In the genomic region with DNA sequence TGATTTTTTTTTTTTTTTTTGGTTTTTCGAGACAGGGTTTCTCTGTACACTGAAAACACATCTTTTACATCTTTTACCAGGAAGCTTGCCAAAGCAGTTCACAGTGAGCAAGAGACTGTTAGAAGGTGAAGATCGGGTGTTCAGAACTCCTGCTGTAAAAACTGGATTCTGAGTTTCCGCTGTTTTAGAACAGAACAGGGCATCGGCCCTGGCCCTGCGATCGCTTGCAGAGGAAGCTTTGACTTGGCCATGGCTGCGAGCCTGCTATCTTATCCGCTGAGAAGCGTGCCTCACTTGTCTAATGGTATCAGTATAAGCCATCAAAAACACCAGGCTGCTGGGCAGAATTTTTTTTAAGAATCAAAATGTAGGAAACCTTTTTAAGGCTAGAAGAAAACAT, we compare ENCODE assay signal across 9 mouse cellular contexts. TPM values are rescaled to one million over a fixed set of nuclear protein-coding genes. Genes with fewer than 3 reads are reported as not detected.
DNase-seq lines count a peak whose midpoint lies in the region; ATAC-seq and TF ChIP-seq lines count a peak whose summit lies in the region.
"Had no signal": no experiment of that assay in that cellular context is flagged by ENCODE, and none has a peak within 500 bp of the region (broad histone marks: within the 10 kb centered on the region; RNA-seq: fewer than 3 reads in every experiment).

No protein-coding gene starts in this region.

- no peak for DNase-seq in left cerebral cortex, adult 2 months (ENCODE audit: extremely low spot score in 1 of 2, low spot score in 2 of 2)
- no peak for DNase-seq in left cerebral cortex, adult 8-10 months (ENCODE audit: low spot score in 2 of 2)
- DNase-seq in adrenal gland, postnatal 36 days = peak; percentile 21 to 35
- no peak for DNase-seq in liver, adult 2 months (ENCODE audit: extremely low read depth, low read depth, low spot score)
- DNase-seq in thymus, postnatal 36 days = no peak
- no peak for DNase-seq in urinary bladder, postnatal 10 days (ENCODE audit: low spot score)

- H3K9me3 ChIP-seq in forebrain, embryonic 16.5 days (ENCODE audit: control insufficient read depth, low read length) = no peaks in the 10 kb centered on the region

- no peaks in the 10 kb centered on the region for H3K27me3 ChIP-seq in forebrain, embryonic 16.5 days (replicated peaks; ENCODE audit: control insufficient read depth, insufficient read depth, low read length)
- no peaks in the 10 kb centered on the region for H3K27me3 ChIP-seq in liver, adult 2 months (ENCODE audit: control insufficient read depth, insufficient read depth, low read length)

- peak overlapping the region; percentile 68 for H3K4me2 ChIP-seq in forebrain, embryonic 16.5 days (ENCODE audit: low read length)

- no peak for TF ChIP-seq POLR2A in liver, adult 2 months (IDR thresholded peaks at IDR 0.05; ENCODE audit: extremely low read depth, insufficient read depth, low read length)
- TF ChIP-seq POLR2A in olfactory bulb, adult 2 months (IDR thresholded peaks at IDR 0.05; ENCODE audit: insufficient read depth, low read depth, low read length) = no peak

- H3K4me3 ChIP-seq in left cerebral cortex, adult 2 months = peak overlapping the region; percentile 79
- H3K4me3 ChIP-seq in forebrain, embryonic 16.5 days (replicated peaks; ENCODE audit: low read length) = peak overlapping the region; percentile 75
- H3K4me3 ChIP-seq in liver, adult 2 months (ENCODE audit: insufficient read depth, low read depth, low read length) = peak overlapping the region; percentile 27; the same call in 1 of the 2 replicates
- H3K4me3 ChIP-seq in olfactory bulb, adult 2 months (ENCODE audit: insufficient read depth, low read depth, low read length) = no peak overlapping the region

- H3K27ac ChIP-seq in left cerebral cortex, adult 2 months = peak overlapping the region; percentile 99
- peak overlapping the region; percentile 99 for H3K27ac ChIP-seq in forebrain, embryonic 16.5 days (ENCODE audit: low read length)
- peak overlapping the region; percentile 94 for H3K27ac ChIP-seq in liver, adult 2 months (replicated peaks; ENCODE audit: insufficient read depth, low read depth, low read length)
- peak overlapping the region; percentile 94 for H3K27ac ChIP-seq in olfactory bulb, adult 2 months (ENCODE audit: insufficient read depth, low read depth, low read length)

- ATAC-seq in forebrain, embryonic 16.5 days = no peak

- intact Hi-C loops in left cerebral cortex, adult 2 months (cut with DNase I) = no loop called here

- no peak for TF ChIP-seq CTCF in left cerebral cortex, adult 2 months (IDR thresholded peaks at IDR 0.05)
- TF ChIP-seq CTCF in liver, adult 2 months (IDR thresholded peaks at IDR 0.05; ENCODE audit: low read depth, low read length) = no peak
- TF ChIP-seq CTCF in olfactory bulb, adult 2 months (IDR thresholded peaks at IDR 0.05; ENCODE audit: insufficient read depth, low read depth, low read length) = no peak

- H3K36me3 ChIP-seq in forebrain, embryonic 16.5 days (ENCODE audit: control insufficient read depth, insufficient read depth) = 0 out of 2 replicates have a peak, but pooled peaks cover 6% of the 10 kb centered on the region
- H3K36me3 ChIP-seq in liver, adult 2 months (ENCODE audit: control insufficient read depth, insufficient read depth, low read length) = peaks cover 16% of the 10 kb centered on the region

- WGBS in forebrain, embryonic 16.5 days = 65% methylated on average over 9 of the region's 9 CpGs
- 14% methylated on average over 9 of the region's 9 CpGs for WGBS in liver, adult 2 months
- 25% methylated on average over 9 of the region's 9 CpGs for WGBS in olfactory bulb, adult 2 months

- peaks cover 21% of the 10 kb centered on the region for H3K79me2 ChIP-seq in liver, adult 2 months (ENCODE audit: control insufficient read depth, insufficient read depth, low read length)

- H3K4me1 ChIP-seq in forebrain, embryonic 16.5 days (replicated peaks; ENCODE audit: control insufficient read depth, insufficient read depth, low read length) = peaks cover 31% of the 10 kb centered on the region
- H3K4me1 ChIP-seq in liver, adult 2 months (ENCODE audit: control insufficient read depth, insufficient read depth, low read length) = peaks cover 26% of the 10 kb centered on the region
- H3K4me1 ChIP-seq in olfactory bulb, adult 2 months (ENCODE audit: control insufficient read depth, insufficient read depth, low read length) = peaks cover 17% of the 10 kb centered on the region

- peak overlapping the region; percentile 80; the same call in 1 of the 2 replicates for H3K9ac ChIP-seq in forebrain, embryonic 16.5 days (replicated peaks; ENCODE audit: low read depth, low read length)
- peak overlapping the region; percentile 58 for H3K9ac ChIP-seq in liver, adult 2 months (ENCODE audit: low read depth, low read length)

RNA-seq across cellular contexts. Expression of gene Isca1, which starts 1.2 kb away (rescaled TPM):
- total RNA-seq in left cerebral cortex, adult 2 months (2021) = 100 to 1,000 TPM; 151 to 157 TPM
- total RNA-seq in left cerebral cortex, adult 8-10 months (2022) = 100 to 1,000 TPM; 134 to 159 (median 150) TPM
- total RNA-seq in adrenal gland, postnatal 36 days (2021) = 100 to 1,000 TPM in 1 of 2 experiments, 10 to 100 TPM in 1; 97.6 to 107 TPM
- polyA plus RNA-seq in forebrain, embryonic 16.5 days (2015; fragmentation: Nextera tagmentation; extraction: Ambion mirVana) = 145 and 149 TPM in 2 replicates
- total RNA-seq in liver, adult 2 months (2014; rRNA removed) = 32.4 and 38.9 TPM in 2 replicates
- polyA plus RNA-seq in liver, adult 2 months (2012; rRNA removed) = 52.8 and 56.9 TPM in 2 replicates
- not detected in 2 replicates for polyA plus RNA-seq in olfactory bulb, adult 2 months (2012; ENCODE audit: insufficient read depth, insufficient read length, low replicate concordance, missing spikeins)

RNA-seq across cellular contexts. Expression of gene Gm49354, which starts 11.2 kb away (rescaled TPM):
- total RNA-seq in left cerebral cortex, adult 2 months (2021) = not detected
- not detected for total RNA-seq in left cerebral cortex, adult 8-10 months (2022)
- not detected for total RNA-seq in adrenal gland, postnatal 36 days (2021)
- polyA plus RNA-seq in forebrain, embryonic 16.5 days (2015; fragmentation: Nextera tagmentation; extraction: Ambion mirVana) = not detected in 2 replicates
- not detected in 2 replicates for total RNA-seq in liver, adult 2 months (2014; rRNA removed)
- polyA plus RNA-seq in liver, adult 2 months (2012; rRNA removed) = not detected in 2 replicates
- polyA plus RNA-seq in olfactory bulb, adult 2 months (2012; ENCODE audit: insufficient read depth, insufficient read length, low replicate concordance, missing spikeins) = not detected in 2 replicates

RNA-seq across cellular contexts. Expression of gene 1700014D04Rik, which starts 24.3 kb away (rescaled TPM):
- total RNA-seq in left cerebral cortex, adult 2 months (2021) = 1 to 10 TPM; 1.8 to 2.5 TPM
- total RNA-seq in left cerebral cortex, adult 8-10 months (2022) = 1 to 10 TPM in 3 of 4 experiments, under 1 TPM in 1; 0.78 to 1.8 (median 1.1) TPM
- under 1 TPM; 0.23 to 0.36 TPM for total RNA-seq in adrenal gland, postnatal 36 days (2021)
- 0.54 TPM in 1 of 2 replicates, not detected in the other for polyA plus RNA-seq in forebrain, embryonic 16.5 days (2015; fragmentation: Nextera tagmentation; extraction: Ambion mirVana)
- not detected in 2 replicates for total RNA-seq in liver, adult 2 months (2014; rRNA removed)
- polyA plus RNA-seq in liver, adult 2 months (2012; rRNA removed) = not detected in 2 replicates
- not detected in 2 replicates for polyA plus RNA-seq in olfactory bulb, adult 2 months (2012; ENCODE audit: insufficient read depth, insufficient read length, low replicate concordance, missing spikeins)

RNA-seq across cellular contexts. Expression of gene Spata31d1d, which starts 39.3 kb away (rescaled TPM):
- not detected for total RNA-seq in left cerebral cortex, adult 2 months (2021)
- not detected for total RNA-seq in left cerebral cortex, adult 8-10 months (2022)
- not detected for total RNA-seq in adrenal gland, postnatal 36 days (2021)
- not detected in 2 replicates for polyA plus RNA-seq in forebrain, embryonic 16.5 days (2015; fragmentation: Nextera tagmentation; extraction: Ambion mirVana)
- total RNA-seq in liver, adult 2 months (2014; rRNA removed) = not detected in 2 replicates
- polyA plus RNA-seq in liver, adult 2 months (2012; rRNA removed) = not detected in 2 replicates
- not detected in 2 replicates for polyA plus RNA-seq in olfactory bulb, adult 2 months (2012; ENCODE audit: insufficient read depth, insufficient read length, low replicate concordance, missing spikeins)
- total RNA-seq: common myeloid progenitor, adult 5-6 weeks had no signal

RNA-seq across cellular contexts. Expression of gene Tut7, which starts 52.1 kb away (rescaled TPM):
- total RNA-seq in left cerebral cortex, adult 2 months (2021) = 10 to 100 TPM; 61.1 to 66.0 TPM
- 10 to 100 TPM; 58.7 to 64.0 (median 59.9) TPM for total RNA-seq in left cerebral cortex, adult 8-10 months (2022)
- total RNA-seq in adrenal gland, postnatal 36 days (2021) = 10 to 100 TPM; 68.6 to 71.0 TPM
- 57.7 and 65.1 TPM in 2 replicates for polyA plus RNA-seq in forebrain, embryonic 16.5 days (2015; fragmentation: Nextera tagmentation; extraction: Ambion mirVana)
- total RNA-seq in liver, adult 2 months (2014; rRNA removed) = 54.2 and 56.9 TPM in 2 replicates
- 15.7 and 17.7 TPM in 2 replicates for polyA plus RNA-seq in liver, adult 2 months (2012; rRNA removed)
- 457 TPM in 1 of 2 replicates, not detected in the other for polyA plus RNA-seq in olfactory bulb, adult 2 months (2012; ENCODE audit: insufficient read depth, insufficient read length, low replicate concordance, missing spikeins)

Comparison
In these comparisons a context has a peak if more than half of its experiments do, and no peak if none do; other contexts are left out.
1. DNase-seq: peak in adrenal gland, postnatal 36 days (2 of 2); none in left cerebral cortex, adult 2 months (0 of 2), left cerebral cortex, adult 8-10 months (0 of 2), liver, adult 2 months (single experiment), thymus, postnatal 36 days (0 of 2) and urinary bladder, postnatal 10 days (single experiment).
2. Peak in every context shown above with its lines, with median percentiles within 50 percentile points of each other: H3K27ac ChIP-seq.